Mouse (Mus musculus) embryonic facial prominence, embryonic 11.5 days (tissue): ENCODE results near the gene Fam122c. TPM values are rescaled to one million over a fixed set of nuclear protein-coding genes. Genes with fewer than 3 reads are reported as not detected.

Experiments
- polyA plus RNA-seq: library from polyadenylated mRNA; unstranded; fragments of >200 nt; fragmentation: Nextera tagmentation; extraction: Ambion mirVana; gene quantifications from 2 replicates; pipeline ENCODE4 v1.2.1, GENCODE M21; 2014

Gene Fam122c
- polyA plus RNA-seq, 1 experiment from 2014 or later, result not detected

Other genes with a start within 250 kb of the Fam122c start
- gene Plac1, start 33.3 kb upstream of the Fam122c start, polyA plus RNA-seq, result 6.6 and 7.4 TPM in 2 replicates
- gene Fam122b, start 3.6 kb upstream of the Fam122c start, polyA plus RNA-seq, result 10.6 and 12.6 TPM in 2 replicates
- 61.4 and 61.6 TPM in 2 replicates for gene Mospd1, start 97.1 kb downstream of the Fam122c start, polyA plus RNA-seq
- not detected in 2 replicates for gene Etd, start 161.5 kb downstream of the Fam122c start, polyA plus RNA-seq